Mouse (Mus musculus) heart, postnatal 0 days (tissue): Measurements from ENCODE around the gene Fbln5. TPM values are rescaled to one million over a fixed set of nuclear protein-coding genes. Genes with fewer than 3 reads are reported as not detected.

Experiments
- ATAC-seq: fragments of 200-750 bp; cut with Nextera tagmentation; 2 replicates; pipeline ENCODE4 v1.8.0; 2017; ENCODE audit warnings: low read depth, moderate number of reproducible peaks, moderate library complexity; ENCODE audit not compliant: insufficient read depth
- DNase-seq: peaks from one replicate; pipeline ENCODE4 v3.0.0-alpha.2; 2016; ENCODE audit warnings: low spot score
- H3K27ac ChIP-seq: fragments of 300-500 bp; sonication (generic); 2 replicates; pipeline ENCODE4 v1.5.1; 2014; ENCODE audit warnings: low read depth, mild to moderate bottlenecking
- H3K27me3 ChIP-seq: fragments of 300-500 bp; sonication (generic); 2 replicates; pipeline ENCODE4 v1.6.1; 2014; ENCODE audit warnings: low read length, mixed read lengths; ENCODE audit not compliant: control insufficient read depth, insufficient read depth
- H3K36me3 ChIP-seq: fragments of 300-500 bp; sonication (generic); replicated peaks from 2 replicates; pipeline ENCODE4 v1.6.1; 2014; ENCODE audit warnings: low read length, mixed read lengths; ENCODE audit not compliant: control insufficient read depth, insufficient read depth
- H3K4me1 ChIP-seq: fragments of 300-500 bp; sonication (generic); 2 replicates; pipeline ENCODE4 v1.6.1; 2014; ENCODE audit warnings: antibody characterized with exemption; ENCODE audit not compliant: control insufficient read depth, insufficient read depth
- H3K4me2 ChIP-seq: fragments of 300-500 bp; sonication (generic); 2 replicates; pipeline ENCODE4 v1.6.1; 2014; ENCODE audit warnings: low read depth, mild to moderate bottlenecking, low read length, moderate library complexity
- H3K4me3 ChIP-seq: fragments of 300-500 bp; sonication (generic); 2 replicates; pipeline ENCODE4 v1.5.1; 2014; ENCODE audit warnings: low read depth, low read length
- H3K9ac ChIP-seq: fragments of 300-500 bp; sonication (generic); replicated peaks from 2 replicates; pipeline ENCODE4 v1.6.1; 2014; ENCODE audit warnings: low read depth, low read length, mixed read lengths
- H3K9me3 ChIP-seq: fragments of 300-500 bp; sonication (generic); replicated peaks from 2 replicates; pipeline ENCODE4 v1.6.1; 2016; ENCODE audit warnings: low read length; ENCODE audit not compliant: control insufficient read depth
- CTCF ChIP-seq: IDR thresholded peaks from 2 replicates; pipeline ENCODE4 v1.5.1; 2016; ENCODE audit warnings: antibody characterized with exemption, control low read depth, low read depth
- EP300 ChIP-seq: IDR thresholded peaks from 2 replicates; pipeline ENCODE4 v1.6.1; 2016; ENCODE audit warnings: antibody characterized with exemption, low read depth
- WGBS: fragments of 180-500 bp; shearing (Covaris S2); extraction: QIAGEN DNeasy Blood & Tissue Kit; methylation state at CpG from one replicate; pipeline ENCODE4 v1.1.7; 2014; 5-methylcytosine and 5-hydroxymethylcytosine counted together
- polyA plus RNA-seq: library from polyadenylated mRNA; unstranded; fragments of >200 nt; fragmentation: Nextera tagmentation; extraction: Ambion mirVana; gene quantifications from 2 replicates; pipeline ENCODE4 v1.2.1, GENCODE M21; 2015
- total RNA-seq: library from RNA; depleted of rRNA; stranded (reverse); fragments of >200 nt; gene quantifications from 2 replicates; pipeline ENCODE4 v1.2.3, GENCODE M21; 2014; ENCODE audit warnings: low replicate concordance

The Fbln5 gene
- total and polyA plus RNA-seq, 2 experiments from 2014 or later, result 38.4 to 56.0 TPM

DNA sequence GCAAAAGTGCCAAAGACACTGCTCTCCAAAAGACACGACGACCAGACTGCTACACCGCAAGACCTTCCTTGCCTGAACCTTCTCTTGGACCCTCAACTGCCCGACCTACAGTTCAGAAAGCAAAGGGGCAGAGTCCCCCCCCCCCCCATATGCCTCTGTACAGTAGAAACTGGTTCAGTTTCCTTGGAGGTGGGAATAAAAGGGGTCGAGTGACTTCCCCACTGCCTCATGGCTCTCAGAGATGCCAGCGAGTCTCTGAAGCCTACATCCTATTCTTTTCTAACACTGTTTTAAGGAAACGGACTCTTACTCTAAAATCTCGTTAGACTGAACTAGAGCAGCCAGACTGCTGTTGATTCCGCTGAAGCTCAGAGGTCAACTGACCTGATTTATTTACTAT is 715 bp upstream of the Fbln5 start:
- Histone ChIP-seq H3K27ac (no peak overlapping the region), H3K9ac (0 out of 2 replicates have a peak overlapping the region, but pooled peaks have one; percentile 48), H3K4me2 (peak overlapping the region; percentile 74), H3K27me3 (peaks cover 4% of the 10 kb centered on the region; the same call in 1 of the 2 replicates), H3K9me3 (no peaks in the 10 kb centered on the region), H3K36me3 (no peaks in the 10 kb centered on the region), H3K4me1 (0 out of 2 replicates have a peak, but pooled peaks cover 6% of the 10 kb centered on the region), H3K4me3 (peak overlapping the region; percentile 55)
- no peak for ATAC-seq
- DNase-seq, result no peak
- WGBS, result 46% methylated on average over 9 of the region's 9 CpGs
- TF ChIP-seq CTCF (no peak), EP300 (no peak)

DNA sequence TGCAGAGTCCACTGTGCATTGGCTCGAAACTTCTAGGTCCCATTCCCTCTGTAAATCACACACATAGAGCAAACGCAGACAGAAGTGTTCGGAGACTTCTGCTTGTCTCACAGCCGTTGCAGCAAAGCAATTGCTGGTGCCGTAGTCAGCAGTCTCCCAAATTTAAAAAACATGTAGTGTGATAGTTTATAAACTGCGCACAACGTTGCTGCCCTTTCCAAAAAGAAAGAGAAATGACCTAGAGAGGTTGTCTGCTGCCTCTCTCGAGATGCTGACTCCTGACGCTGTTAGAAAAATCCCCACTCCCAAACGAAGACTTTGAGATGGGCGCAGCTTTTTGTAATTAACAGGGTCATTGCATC is 628 bp downstream of the Fbln5 start:
- H3K4me2 ChIP-seq, result peak overlapping the region; percentile 74
- DNase-seq, result no peak
- 0 out of 2 replicates have a peak, but pooled peaks cover 6% of the 10 kb centered on the region for H3K4me1 ChIP-seq
- H3K9ac ChIP-seq, result 0 out of 2 replicates have a peak overlapping the region, but pooled peaks have one; percentile 48
- WGBS, result 27% methylated on average over 11 of the region's 11 CpGs
- TF ChIP-seq CTCF (no peak), EP300 (no peak)
- peak overlapping the region; percentile 55 for H3K4me3 ChIP-seq
- peak overlapping the region; percentile 27; the same call in 1 of the 2 replicates for H3K27ac ChIP-seq
- no peak for ATAC-seq
- no peaks in the 10 kb centered on the region for H3K9me3 ChIP-seq
- H3K27me3 ChIP-seq, result peaks cover 4% of the 10 kb centered on the region; the same call in 1 of the 2 replicates
- H3K36me3 ChIP-seq, result no peaks in the 10 kb centered on the region

DNA sequence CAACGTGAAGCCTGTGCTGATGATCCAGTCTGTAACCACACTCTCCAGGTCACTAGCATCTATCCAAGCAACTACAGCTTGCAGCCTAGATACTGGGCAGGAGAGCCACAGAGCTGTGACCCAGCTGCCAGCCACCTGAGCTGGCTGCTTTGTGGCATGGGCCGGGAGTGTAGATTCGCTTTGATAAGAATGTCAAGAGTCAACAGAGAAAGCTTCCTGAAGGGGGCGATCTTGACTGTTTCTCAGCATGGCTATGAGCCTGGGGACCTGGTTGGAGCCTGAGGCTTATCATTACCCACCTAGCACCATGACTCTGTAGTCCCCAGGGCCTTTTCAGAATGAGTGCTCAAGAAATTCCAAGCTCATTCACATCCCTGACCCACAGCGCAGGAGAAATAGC is 2.0 kb downstream of the Fbln5 start:
- Histone ChIP-seq H3K4me2 (peak overlapping the region; percentile 74; the same call in 1 of the 2 replicates), H3K9ac (no peak overlapping the region), H3K9me3 (no peaks in the 10 kb centered on the region), H3K36me3 (no peaks in the 10 kb centered on the region), H3K27me3 (peaks cover 4% of the 10 kb centered on the region; the same call in 1 of the 2 replicates), H3K4me3 (peak overlapping the region; percentile 10; the same call in 1 of the 2 replicates), H3K4me1 (0 out of 2 replicates have a peak, but pooled peaks cover 6% of the 10 kb centered on the region), H3K27ac (no peak overlapping the region)
- DNase-seq, result no peak
- TF ChIP-seq CTCF (no peak), EP300 (no peak)
- ATAC-seq, result no peak
- WGBS, result 39% methylated on average over 5 of the region's 5 CpGs

DNA sequence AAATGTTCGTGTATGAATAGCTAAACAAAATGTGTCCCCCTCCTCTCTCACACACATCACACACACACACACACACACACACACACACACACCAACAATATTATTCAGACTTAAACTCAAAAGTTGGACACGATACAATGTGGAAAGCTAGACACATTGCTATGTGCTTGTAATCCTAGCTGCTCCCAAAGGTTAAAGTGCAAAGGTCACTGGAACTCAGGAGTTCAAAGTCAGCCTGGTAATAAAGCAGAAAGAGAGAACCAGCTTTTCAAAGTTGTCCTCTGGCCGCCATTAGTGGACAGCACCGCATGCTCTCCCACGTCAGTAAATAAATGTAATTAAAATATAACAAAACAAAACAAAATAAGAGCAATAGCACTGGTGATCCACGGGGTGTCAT is 3.1 kb downstream of the Fbln5 start:
- Histone ChIP-seq H3K27me3 (peaks cover 4% of the 10 kb centered on the region; the same call in 1 of the 2 replicates), H3K4me3 (no peak overlapping the region), H3K4me1 (0 out of 2 replicates have a peak, but pooled peaks cover 6% of the 10 kb centered on the region), H3K36me3 (no peaks in the 10 kb centered on the region), H3K27ac (no peak overlapping the region), H3K9ac (no peak overlapping the region), H3K9me3 (no peaks in the 10 kb centered on the region), H3K4me2 (no peak overlapping the region)
- WGBS, result 82% methylated on average over 6 of the region's 6 CpGs
- TF ChIP-seq CTCF, result no peak
- no peak for TF ChIP-seq EP300
- ATAC-seq (no peak), DNase-seq (no peak)

DNA sequence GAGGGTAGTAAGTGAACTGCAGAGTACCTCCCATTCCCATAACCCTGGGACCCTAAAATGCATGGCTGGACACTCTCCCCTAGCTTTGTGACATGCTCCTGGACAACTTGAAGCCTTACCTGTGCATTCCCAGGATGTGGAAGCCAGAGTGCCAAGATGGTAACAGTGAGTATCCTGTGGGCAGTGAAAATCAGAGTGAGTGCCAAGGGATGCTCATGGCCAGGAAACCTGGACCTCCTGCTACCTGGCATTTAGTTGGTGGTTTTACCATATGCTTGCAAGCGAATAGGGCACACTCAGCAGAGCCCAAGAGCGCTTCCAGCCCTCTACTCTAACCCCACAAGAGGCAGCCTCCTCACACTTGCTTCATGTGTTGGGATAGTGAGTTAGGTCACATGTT is 4.4 kb downstream of the Fbln5 start:
- DNase-seq (no peak), ATAC-seq (no peak)
- Histone ChIP-seq H3K9ac (no peak overlapping the region), H3K36me3 (no peaks in the 10 kb centered on the region), H3K4me2 (no peak overlapping the region), H3K9me3 (no peaks in the 10 kb centered on the region), H3K27me3 (peaks cover 4% of the 10 kb centered on the region; the same call in 1 of the 2 replicates), H3K4me1 (0 out of 2 replicates have a peak, but pooled peaks cover 5% of the 10 kb centered on the region), H3K27ac (no peak overlapping the region), H3K4me3 (no peak overlapping the region)
- TF ChIP-seq EP300 (no peak), CTCF (no peak)
- 82% methylated on average over 2 of the region's 2 CpGs for WGBS

DNA sequence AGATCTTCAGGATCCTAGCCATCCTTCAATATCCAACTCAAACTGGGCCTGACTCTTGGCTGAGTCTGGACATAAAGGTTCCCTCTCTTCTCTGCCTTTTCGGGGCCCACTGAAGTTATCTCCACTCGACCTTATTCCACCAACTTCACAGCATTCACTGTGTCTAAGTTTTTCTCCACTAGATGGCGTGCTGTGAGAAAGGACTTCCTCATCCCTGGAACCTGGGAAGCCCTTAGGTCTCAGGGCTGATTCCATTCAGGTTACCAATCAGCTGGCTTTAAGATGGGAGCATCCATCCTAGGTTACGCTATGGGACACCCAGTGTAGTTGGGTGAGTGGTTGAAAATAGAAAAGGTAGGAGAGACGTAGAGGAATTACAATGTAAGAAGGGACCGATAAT is 7.7 kb downstream of the Fbln5 start:
- Histone ChIP-seq H3K36me3 (no peaks in the 10 kb centered on the region), H3K4me2 (no peak overlapping the region), H3K4me1 (no peaks in the 10 kb centered on the region), H3K9ac (no peak overlapping the region), H3K27ac (no peak overlapping the region), H3K9me3 (no peaks in the 10 kb centered on the region), H3K27me3 (no peaks in the 10 kb centered on the region), H3K4me3 (no peak overlapping the region)
- 55% methylated on average over 6 of the region's 6 CpGs for WGBS
- TF ChIP-seq EP300 (no peak), CTCF (peak; percentile 56)
- DNase-seq (no peak), ATAC-seq (no peak)
